Mouse (Mus musculus): Measurements from ENCODE around the gene Ptma. TPM values are rescaled to one million over a fixed set of nuclear protein-coding genes. Genes with fewer than 3 reads are reported as not detected.
A peak's percentile ranks its signal among the peaks of the same experiment; 100 is the strongest.

Gene Ptma
- total RNA-seq, 2 experiments from 2014 or later = 353 to 363 TPM

GRCm38 (mm10) chr1:86524619-86525498 is 1.7 kb upstream of the Ptma start:
- peak; percentile 94 for TF ChIP-seq CTCF (IDR thresholded peaks at IDR 0.05)
- Histone ChIP-seq H3K27ac (peak overlapping the region; percentile 100), H3K4me3 (peak overlapping the region; percentile 99)
- DNase-seq (ENCODE audit: extremely low spot score in 1 of 2, low spot score in 2 of 2) = peak; percentile 100
- intact Hi-C loops (cut with DNase I) = loop anchor here (1.0 kb wide), 2 partner anchors 21 to 38 kb away; no protein-coding TSS in a partner anchor

- no peak for TF ChIP-seq CTCF (IDR thresholded peaks at IDR 0.05)
- peak overlapping the region; percentile 99 for H3K4me3 ChIP-seq
- peak overlapping the region; percentile 100 for H3K27ac ChIP-seq
- intact Hi-C loops (cut with DNase I) = loop anchor here (1.0 kb wide), 2 partner anchors 21 to 38 kb away; no protein-coding TSS in a partner anchor
- peak in 1 of 2 experiments; percentile 67 for DNase-seq (ENCODE audit: extremely low spot score in 1 of 2, low spot score in 2 of 2)
These were observed 919 bp upstream of the Ptma start for GRCm38 (mm10) chr1:86525499-86526115.

DNA sequence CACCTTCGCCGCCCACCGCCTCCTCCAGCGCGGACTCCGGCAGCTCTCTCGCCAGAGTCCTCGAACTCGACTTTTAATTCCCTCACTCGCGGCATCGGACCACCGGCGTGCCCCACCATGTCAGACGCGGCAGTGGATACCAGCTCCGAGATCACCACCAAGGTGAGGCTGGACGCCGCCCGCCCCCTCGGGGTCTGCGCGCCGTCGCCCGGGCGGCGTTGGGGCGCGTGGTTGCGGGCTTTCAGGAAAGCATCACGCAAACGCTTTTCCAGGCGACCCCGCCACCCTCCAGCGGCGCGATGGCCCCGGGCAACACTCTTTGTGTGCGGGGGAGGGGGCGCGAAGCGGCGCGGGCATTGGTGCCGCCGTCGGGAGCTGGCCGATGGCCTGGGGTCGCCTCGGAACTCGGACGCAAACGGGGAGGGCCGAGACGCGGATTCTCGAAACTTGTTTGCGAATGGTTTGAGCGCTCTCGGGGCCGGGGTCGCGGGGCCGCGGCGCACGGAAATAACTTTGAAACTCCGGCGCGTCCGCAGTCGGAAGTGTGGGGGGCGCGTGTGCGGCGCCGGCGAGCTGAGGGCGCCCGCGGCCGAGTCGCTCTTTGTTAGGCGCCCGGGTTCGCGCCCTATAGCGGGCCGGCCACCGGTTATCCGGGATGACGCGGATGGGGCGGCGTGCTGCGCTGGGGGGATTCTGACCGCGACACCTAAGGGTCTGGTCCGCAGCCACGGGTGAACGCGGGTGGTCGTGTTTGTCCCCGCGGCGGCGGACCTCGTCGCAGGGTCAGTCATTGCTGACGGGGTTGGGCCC is 468 bp downstream of the Ptma start:
- peak overlapping the region; percentile 97 for H3K27ac ChIP-seq
- intact Hi-C loops (cut with DNase I) = no loop called here
- DNase-seq (ENCODE audit: extremely low spot score in 1 of 2, low spot score in 2 of 2) = peak; percentile 35 to 51
- no peak for TF ChIP-seq CTCF (IDR thresholded peaks at IDR 0.05)
- peak overlapping the region; percentile 99 for H3K4me3 ChIP-seq

- peak; percentile 84 for TF ChIP-seq CTCF (IDR thresholded peaks at IDR 0.05)
- intact Hi-C loops (cut with DNase I) = loop anchor here (1.0 kb wide), 2 partner anchors 27 to 88 kb away; no protein-coding TSS in a partner anchor
These were observed 1.3 kb downstream of the Ptma start for GRCm38 (mm10) chr1:86527599-86528486.

DNA sequence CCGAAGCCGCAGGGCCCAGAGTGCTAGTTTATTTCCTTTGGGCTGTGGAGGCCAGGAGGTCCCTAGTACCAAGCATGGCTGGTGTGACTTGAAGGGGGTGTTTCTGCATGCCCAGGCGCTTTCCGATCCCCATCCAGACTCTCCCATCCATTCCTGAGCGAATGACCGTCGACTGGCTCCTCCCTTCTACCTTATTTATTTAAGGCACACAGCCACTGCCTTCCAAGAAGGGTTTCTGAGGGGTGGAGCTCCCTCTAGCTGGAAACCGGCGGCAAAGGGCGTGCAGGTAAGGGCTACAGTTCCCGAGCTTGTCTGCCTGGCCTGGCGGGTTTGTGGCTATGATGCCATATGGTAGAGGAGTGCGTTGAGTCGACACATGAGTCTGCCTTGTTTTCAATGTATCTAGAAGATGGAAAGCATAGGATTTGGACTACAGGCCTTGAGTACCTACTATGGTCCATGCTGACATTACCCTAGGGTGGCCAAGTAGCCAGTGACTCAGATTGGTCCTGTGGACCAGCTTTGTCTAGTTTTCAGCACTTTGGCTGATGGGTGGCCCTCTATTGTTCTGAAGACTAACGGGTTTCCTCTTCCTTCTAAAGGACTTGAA is 2.1 kb downstream of the Ptma start:
- peak; percentile 42 to 55 for DNase-seq (ENCODE audit: extremely low spot score in 1 of 2, low spot score in 2 of 2)
- peak overlapping the region; percentile 97 for H3K27ac ChIP-seq
- H3K4me3 ChIP-seq = peak overlapping the region; percentile 99
- TF ChIP-seq CTCF (IDR thresholded peaks at IDR 0.05) = no peak; the same call in 1 of the 2 replicates
- intact Hi-C loops (cut with DNase I) = loop anchor here (1.0 kb wide), 2 partner anchors 27 to 88 kb away; no protein-coding TSS in a partner anchor

More at GRCm38 (mm10) chr1:86527599-86528486, 1.3 kb downstream of the Ptma start:
- Histone ChIP-seq H3K27ac (peak overlapping the region; percentile 97), H3K4me3 (peak overlapping the region; percentile 99)
- peak; percentile 92 to 96 for DNase-seq (ENCODE audit: extremely low spot score in 1 of 2, low spot score in 2 of 2)

GRCm38 (mm10) chr1:86529590-86529989 is 3.1 kb downstream of the Ptma start:
- intact Hi-C loops (cut with DNase I) = no loop called here
- H3K27ac ChIP-seq = no peak overlapping the region
- H3K4me3 ChIP-seq = peak overlapping the region; percentile 99; the same call in 1 of the 2 replicates
- no peak for DNase-seq (ENCODE audit: extremely low spot score in 1 of 2, low spot score in 2 of 2)
- TF ChIP-seq CTCF (IDR thresholded peaks at IDR 0.05) = no peak

DNA sequence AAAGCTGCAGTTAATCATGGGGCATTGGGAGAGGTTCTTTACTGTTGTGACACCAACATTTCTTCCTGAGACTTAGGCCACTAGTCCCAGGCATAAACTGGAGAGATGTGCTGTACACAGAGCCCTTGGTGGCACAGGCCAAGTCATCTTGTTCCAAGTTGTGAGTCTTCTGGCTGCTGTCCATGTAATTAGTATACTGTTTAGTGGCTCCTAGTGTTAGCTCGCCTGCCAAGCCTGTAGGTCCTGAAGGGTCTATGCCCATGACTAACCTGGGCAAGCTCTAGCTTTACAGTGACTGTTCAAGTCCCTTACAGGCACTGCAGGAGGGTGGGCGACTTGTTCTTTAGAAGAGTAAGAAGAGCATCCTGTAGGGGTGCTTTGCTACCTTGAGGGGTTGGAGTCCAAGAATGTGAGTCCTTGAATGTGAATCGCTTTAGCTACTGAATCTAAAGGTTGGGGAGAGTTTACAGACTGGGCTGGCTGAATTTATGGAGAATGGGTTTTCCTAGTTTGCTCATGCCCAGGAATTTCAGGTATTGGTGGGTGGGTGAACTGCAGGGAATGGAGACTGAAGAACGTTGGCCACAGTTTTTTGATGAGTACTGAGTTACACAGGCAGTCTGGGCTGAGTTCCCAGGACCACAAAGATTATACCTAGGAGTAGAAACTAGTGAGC is 4.5 kb downstream of the Ptma start:
- TF ChIP-seq CTCF (IDR thresholded peaks at IDR 0.05) = no peak
- Histone ChIP-seq H3K27ac (no peak overlapping the region), H3K4me3 (no peak overlapping the region)
- DNase-seq (ENCODE audit: extremely low spot score in 1 of 2, low spot score in 2 of 2) = no peak
- intact Hi-C loops (cut with DNase I) = loop anchor here (5.0 kb wide), 1 partner anchor 159 kb away; no protein-coding TSS in a partner anchor

DNA sequence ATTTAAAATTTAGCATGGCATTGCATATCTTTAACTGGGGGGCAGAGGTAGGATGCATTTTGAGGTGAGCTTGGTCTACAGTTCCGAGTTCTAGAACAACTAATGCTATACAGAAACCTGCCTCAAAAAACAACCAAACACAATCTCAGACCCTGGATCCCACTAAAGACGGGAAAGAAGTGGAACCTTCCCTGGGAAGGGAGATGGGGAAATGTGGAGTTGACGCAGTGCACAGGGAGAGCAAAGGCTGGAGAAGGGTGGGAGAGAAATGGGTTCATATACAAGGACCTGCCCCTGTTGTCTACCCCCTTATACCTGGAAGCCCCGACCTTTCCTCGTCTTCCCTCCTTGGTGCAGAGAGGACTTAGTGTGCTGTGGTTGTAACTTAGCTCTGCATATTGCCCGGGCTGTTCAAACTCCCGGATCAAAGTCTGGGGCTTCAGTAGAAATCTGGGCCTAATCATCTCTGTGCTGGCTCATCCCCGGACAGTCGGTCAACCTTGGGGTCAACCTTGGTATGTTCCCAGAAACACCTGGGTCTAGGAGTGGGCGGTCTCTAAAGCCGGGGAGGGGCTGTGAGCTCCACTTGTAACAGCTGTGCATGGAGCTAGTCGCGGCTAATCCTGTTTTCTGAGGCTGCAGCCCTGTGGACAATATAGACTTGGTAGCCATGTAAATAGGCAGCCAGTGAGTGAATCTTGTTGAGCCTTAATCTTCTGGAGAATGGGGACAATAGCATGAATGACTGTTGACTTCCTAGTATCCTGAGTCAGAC is 5.2 kb downstream of the Ptma start:
- intact Hi-C loops (cut with DNase I) = loop anchor here (1.0 to 5.0 kb wide), 3 partner anchors 30 to 159 kb away; no protein-coding TSS in a partner anchor
- no peak for DNase-seq (ENCODE audit: extremely low spot score in 1 of 2, low spot score in 2 of 2)
- peak overlapping the region; percentile 59; the same call in 1 of the 2 replicates for H3K27ac ChIP-seq
- no peak overlapping the region for H3K4me3 ChIP-seq
- TF ChIP-seq CTCF (IDR thresholded peaks at IDR 0.05) = no peak
